Mouse (Mus musculus) embryonic facial prominence, embryonic 15.5 days (tissue): ENCODE data around the gene Gsdma. TPM values are rescaled to one million over a fixed set of nuclear protein-coding genes. Genes with fewer than 3 reads are reported as not detected.
A peak's percentile ranks its signal among the peaks of the same experiment; 100 is the strongest.

Experiments used
- ATAC-seq: fragments of 200-750 bp; cut with Nextera tagmentation; 2 replicates; pipeline ENCODE4 v1.8.0; 2017; ENCODE audit warnings: low read depth, moderate TSS enrichment; ENCODE audit not compliant: insufficient number of reproducible peaks, low FRiP score, low TSS enrichment
- H3K27ac ChIP-seq: fragments of 300-500 bp; sonication (generic); replicated peaks from 2 replicates; pipeline ENCODE4 v1.5.1; 2015; ENCODE audit warnings: mild to moderate bottlenecking, inconsistent platforms
- H3K27me3 ChIP-seq: fragments of 300-500 bp; sonication (generic); 2 replicates; pipeline ENCODE4 v1.6.1; 2015; ENCODE audit warnings: inconsistent platforms
- H3K36me3 ChIP-seq: fragments of 300-500 bp; sonication (generic); 2 replicates; pipeline ENCODE4 v1.6.1; 2015; ENCODE audit warnings: mild to moderate bottlenecking, inconsistent platforms
- H3K4me1 ChIP-seq: fragments of 300-500 bp; sonication (generic); 2 replicates; pipeline ENCODE4 v1.6.1; 2015; ENCODE audit warnings: inconsistent platforms
- H3K4me2 ChIP-seq: fragments of 300-500 bp; sonication (generic); replicated peaks from 2 replicates; pipeline ENCODE4 v1.6.1; 2015; ENCODE audit warnings: mild to moderate bottlenecking, inconsistent platforms
- H3K4me3 ChIP-seq: fragments of 300-500 bp; sonication (generic); replicated peaks from 2 replicates; pipeline ENCODE4 v1.5.1; 2015; ENCODE audit warnings: mild to moderate bottlenecking, inconsistent platforms
- H3K9ac ChIP-seq: fragments of 300-500 bp; sonication (generic); 2 replicates; pipeline ENCODE4 v1.6.1; 2015; ENCODE audit warnings: inconsistent platforms
- H3K9me3 ChIP-seq: fragments of 300-500 bp; sonication (generic); replicated peaks from 2 replicates; pipeline ENCODE4 v1.6.1; 2016; ENCODE audit warnings: inconsistent platforms
- WGBS: fragments of 180-500 bp; shearing (Covaris S2); methylation state at CpG from one replicate; pipeline ENCODE4 v1.1.7; 2015; 5-methylcytosine and 5-hydroxymethylcytosine counted together
- polyA plus RNA-seq: library from polyadenylated mRNA; unstranded; fragments of >200 nt; fragmentation: Nextera tagmentation; extraction: Ambion mirVana; gene quantifications from 2 replicates; pipeline ENCODE4 v1.2.1, GENCODE M21; 2015

Gsdma gene
- polyA plus RNA-seq, 1 experiment from 2014 or later: 14.0 TPM

- Histone ChIP-seq H3K36me3 (peaks cover 43% of the 10 kb centered on the region), H3K9me3 (no peaks in the 10 kb centered on the region), H3K4me3 (no peak overlapping the region), H3K9ac (no peak overlapping the region), H3K4me2 (no peak overlapping the region), H3K27me3 (no peaks in the 10 kb centered on the region), H3K4me1 (peaks cover 14% of the 10 kb centered on the region), H3K27ac (no peak overlapping the region; the same call in 1 of the 2 replicates)
- 87% methylated on average over 12 of the region's 12 CpGs for WGBS
- ATAC-seq: no peak
Observed at GRCm38 (mm10) chr11:98697225-98697624, 33.1 kb downstream of the Gsdma start.

- Histone ChIP-seq H3K4me1 (peaks cover 16% of the 10 kb centered on the region), H3K27me3 (no peaks in the 10 kb centered on the region), H3K4me3 (no peak overlapping the region), H3K27ac (no peak overlapping the region), H3K4me2 (no peak overlapping the region), H3K9me3 (no peaks in the 10 kb centered on the region), H3K9ac (no peak overlapping the region), H3K36me3 (peaks cover 24% of the 10 kb centered on the region)
- no peak for ATAC-seq
- WGBS: 84% methylated on average over 16 of the region's 16 CpGs
Observed at GRCm38 (mm10) chr11:98698849-98699640, 34.9 kb downstream of the Gsdma start.

- H3K4me3 ChIP-seq: no peak overlapping the region
- no peak overlapping the region for H3K9ac ChIP-seq
- no peak overlapping the region for H3K27ac ChIP-seq
- no peak overlapping the region for H3K4me2 ChIP-seq
- no peaks in the 10 kb centered on the region for H3K27me3 ChIP-seq
- H3K4me1 ChIP-seq: peaks cover 16% of the 10 kb centered on the region
- H3K36me3 ChIP-seq: peaks cover 22% of the 10 kb centered on the region
- no peaks in the 10 kb centered on the region for H3K9me3 ChIP-seq
- WGBS: 40% methylated on average over 4 of the region's 4 CpGs
- ATAC-seq: no peak
Observed at GRCm38 (mm10) chr11:98699911-98700310, 35.8 kb downstream of the Gsdma start.

GRCm38 (mm10) chr11:98701213-98701670, 37.1 kb downstream of the Gsdma start, which contains the start of gene Csf3:
Csf3 (plus strand) TSS chr11:98701263.
- Histone ChIP-seq H3K27me3 (no peaks in the 10 kb centered on the region), H3K4me2 (no peak within 1 kb of the TSS), H3K36me3 (peaks cover 22% of the 10 kb centered on the region), H3K9ac (no peak within 1 kb of the TSS), H3K4me3 (no peak within 1 kb of the TSS), H3K9me3 (no peaks in the 10 kb centered on the region), H3K27ac (no peak within 1 kb of the TSS), H3K4me1 (peaks cover 16% of the 10 kb centered on the region)
- ATAC-seq: no peak
- 31% methylated on average over 10 of the region's 10 CpGs for WGBS

- Histone ChIP-seq H3K9me3 (no peaks in the 10 kb centered on the region), H3K4me1 (peaks cover 20% of the 10 kb centered on the region), H3K36me3 (peaks cover 30% of the 10 kb centered on the region), H3K9ac (no peak overlapping the region), H3K4me3 (no peak overlapping the region), H3K27ac (no peak overlapping the region), H3K27me3 (no peaks in the 10 kb centered on the region), H3K4me2 (no peak overlapping the region)
- 0 out of 2 replicates have a peak, but pooled peaks have one; percentile 45 for ATAC-seq
- 67% methylated on average over 5 of the region's 5 CpGs for WGBS
Observed at GRCm38 (mm10) chr11:98702323-98702722, 38.2 kb downstream of the Gsdma start.

GRCm38 (mm10) chr11:98705021-98705420, 40.9 kb downstream of the Gsdma start:
- Histone ChIP-seq H3K9ac (no peak overlapping the region), H3K4me2 (no peak overlapping the region), H3K27ac (no peak overlapping the region), H3K27me3 (no peaks in the 10 kb centered on the region), H3K9me3 (no peaks in the 10 kb centered on the region), H3K4me1 (peaks cover 45% of the 10 kb centered on the region), H3K36me3 (peaks cover 41% of the 10 kb centered on the region), H3K4me3 (no peak overlapping the region)
- WGBS: 76% methylated on average over 10 of the region's 10 CpGs
- no peak for ATAC-seq

- Histone ChIP-seq H3K27ac (peak overlapping the region; percentile 78), H3K9ac (no peak overlapping the region), H3K4me1 (peaks cover 36% of the 10 kb centered on the region), H3K4me3 (no peak overlapping the region), H3K4me2 (0 out of 2 replicates have a peak overlapping the region, but pooled peaks have one; percentile 3), H3K27me3 (no peaks in the 10 kb centered on the region), H3K36me3 (peaks cover 56% of the 10 kb centered on the region), H3K9me3 (no peaks in the 10 kb centered on the region)
- WGBS: 61% methylated on average over 22 of the region's 22 CpGs
- ATAC-seq: peak; percentile 51
Observed at GRCm38 (mm10) chr11:98707401-98708281, 43.5 kb downstream of the Gsdma start.

GRCm38 (mm10) chr11:98708282-98708956, 44.3 kb downstream of the Gsdma start:
- Histone ChIP-seq H3K9ac (no peak overlapping the region), H3K36me3 (peaks cover 64% of the 10 kb centered on the region), H3K9me3 (no peaks in the 10 kb centered on the region), H3K4me3 (no peak overlapping the region), H3K4me2 (0 out of 2 replicates have a peak overlapping the region, but pooled peaks have one; percentile 3), H3K27ac (peak overlapping the region; percentile 78), H3K27me3 (no peaks in the 10 kb centered on the region), H3K4me1 (peaks cover 36% of the 10 kb centered on the region)
- ATAC-seq: no peak
- 77% methylated on average over 19 of the region's 19 CpGs for whole genome bisulfite sequencing

GRCm38 (mm10) chr11:98709001-98709741, 45.0 kb downstream of the Gsdma start:
- no peaks in the 10 kb centered on the region for H3K27me3 ChIP-seq
- H3K4me3 ChIP-seq: no peak overlapping the region
- ATAC-seq: no peak
- 76% methylated on average over 26 of the region's 26 CpGs for WGBS
- peaks cover 36% of the 10 kb centered on the region for H3K4me1 ChIP-seq
- peak overlapping the region; percentile 78 for H3K27ac ChIP-seq
- no peaks in the 10 kb centered on the region for H3K9me3 ChIP-seq
- no peak overlapping the region for H3K9ac ChIP-seq
- peaks cover 72% of the 10 kb centered on the region for H3K36me3 ChIP-seq
- no peak overlapping the region for H3K4me2 ChIP-seq

GRCm38 (mm10) chr11:98710416-98711045, 46.4 kb downstream of the Gsdma start:
- H3K9ac ChIP-seq: no peak overlapping the region
- H3K4me3 ChIP-seq: no peak overlapping the region
- no peak overlapping the region for H3K4me2 ChIP-seq
- no peaks in the 10 kb centered on the region for H3K27me3 ChIP-seq
- H3K4me1 ChIP-seq: peaks cover 36% of the 10 kb centered on the region
- no peak for ATAC-seq
- 0 out of 2 replicates have a peak overlapping the region, but pooled peaks have one; percentile 3 for H3K27ac ChIP-seq
- H3K36me3 ChIP-seq: peaks cover 73% of the 10 kb centered on the region
- H3K9me3 ChIP-seq: no peaks in the 10 kb centered on the region
- 49% methylated on average over 12 of the region's 12 CpGs for WGBS
